Mouse (Mus musculus): ENCODE results near the gene Ccdc30. TPM values are rescaled to one million over a fixed set of nuclear protein-coding genes. Genes with fewer than 3 reads are reported as not detected.

Ccdc30 gene
- polyA plus RNA-seq (2015; fragmentation: Nextera tagmentation; extraction: Ambion mirVana) = 22.8 and 27.1 TPM in 2 replicates

DNA sequence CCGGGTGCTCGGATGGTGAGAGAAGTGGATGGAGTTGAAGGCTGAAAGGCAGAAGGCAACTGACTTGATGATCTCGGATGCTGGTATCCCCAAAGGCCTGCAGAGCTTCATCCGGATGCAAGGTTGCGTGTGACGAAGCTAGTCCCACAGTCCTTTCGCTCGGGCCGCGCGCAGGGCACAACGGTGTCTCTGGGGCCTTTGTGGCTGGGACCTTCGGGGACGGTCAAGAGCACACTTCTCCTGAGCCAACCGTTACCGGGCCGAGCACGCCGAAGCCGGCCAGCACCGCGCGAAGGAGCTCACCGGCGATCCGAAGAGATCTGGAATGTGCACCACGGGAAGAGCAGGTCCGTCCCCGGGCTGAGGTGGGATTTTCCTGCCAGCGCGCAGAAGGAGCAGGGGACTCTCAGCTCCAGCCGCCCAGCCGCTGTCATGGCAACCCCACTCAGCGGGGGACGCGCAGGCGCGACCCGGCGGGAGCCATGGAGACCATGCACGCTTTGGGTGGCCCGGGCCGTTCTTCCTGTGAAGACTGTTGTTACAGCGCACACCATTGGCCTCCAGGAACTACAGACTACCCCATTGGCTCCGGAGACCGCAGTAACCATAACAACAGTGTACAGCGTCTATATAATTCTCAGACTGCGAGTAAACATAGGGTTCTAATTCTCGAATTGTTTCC, at the start of gene Ccdc30:
Gene Ccdc30 (minus strand): TSS at position 450 of the 682 bp plus-strand sequence.
- under 1% methylated on average over 49 of the region's 49 CpGs for WGBS
- ATAC-seq = peak; percentile 100
- Histone ChIP-seq H3K9me3 (replicated peaks; ENCODE audit: control insufficient read depth, low read length, poor library complexity, severe bottlenecking) (no peaks in the 10 kb centered on the region), H3K4me2 (ENCODE audit: low read length) (peak within 1 kb of the TSS; percentile 86), H3K27me3 (ENCODE audit: control insufficient read depth, insufficient read depth, low read depth, low read length) (no peaks in the 10 kb centered on the region), H3K4me3 (ENCODE audit: low read depth, low read length) (peak within 1 kb of the TSS; percentile 78), H3K36me3 (ENCODE audit: control insufficient read depth, insufficient read depth, low read length) (no peaks in the 10 kb centered on the region; the same call in 1 of the 2 replicates), H3K9ac (ENCODE audit: low read depth, low read length) (peak within 1 kb of the TSS; percentile 81), H3K27ac (ENCODE audit: low read length) (peak within 1 kb of the TSS; percentile 85), H3K4me1 (ENCODE audit: control insufficient read depth, insufficient read depth, low read length) (peaks cover 14% of the 10 kb centered on the region; the same call in 1 of the 2 replicates)

DNA sequence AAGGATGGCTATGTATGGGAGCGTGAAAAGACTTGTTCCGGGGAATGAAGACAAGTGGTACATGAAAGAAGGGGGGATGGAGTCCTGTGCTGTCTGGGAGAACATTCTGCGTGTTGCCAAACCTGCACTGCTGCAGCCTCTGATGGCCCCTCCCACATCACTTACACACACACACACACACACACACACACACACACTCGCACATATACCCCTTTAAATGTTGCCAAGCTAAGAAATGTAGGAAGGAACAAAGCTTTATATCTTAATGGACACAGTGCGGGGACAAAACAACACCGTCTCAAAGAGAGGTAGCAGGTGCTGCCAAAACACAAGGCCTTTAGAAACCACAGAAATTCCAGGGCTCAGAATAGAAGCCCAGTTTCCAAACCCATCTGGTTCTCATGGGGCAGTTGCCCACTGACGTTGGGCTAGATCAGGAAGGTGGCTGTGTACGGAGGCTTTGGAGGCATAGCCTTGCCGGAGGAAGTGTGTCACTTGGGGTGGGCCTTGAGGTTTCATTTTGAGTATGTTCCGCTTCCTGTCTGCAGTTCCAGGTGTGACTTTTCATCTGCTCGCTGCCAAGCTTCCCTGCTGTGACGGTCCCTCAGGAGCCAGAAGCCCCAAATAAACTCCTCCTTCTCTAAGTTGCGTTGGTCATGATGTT, 48.6 kb upstream of the Ccdc30 start:
- Histone ChIP-seq H3K27ac (ENCODE audit: low read length) (peak overlapping the region; percentile 76), H3K27me3 (ENCODE audit: control insufficient read depth, insufficient read depth, low read depth, low read length) (no peaks in the 10 kb centered on the region), H3K4me1 (ENCODE audit: control insufficient read depth, insufficient read depth, low read length) (peaks cover 26% of the 10 kb centered on the region), H3K4me3 (ENCODE audit: low read depth, low read length) (no peak overlapping the region), H3K36me3 (ENCODE audit: control insufficient read depth, insufficient read depth, low read length) (peaks cover 4% of the 10 kb centered on the region), H3K4me2 (ENCODE audit: low read length) (no peak overlapping the region), H3K9me3 (replicated peaks; ENCODE audit: control insufficient read depth, low read length, poor library complexity, severe bottlenecking) (no peaks in the 10 kb centered on the region), H3K9ac (ENCODE audit: low read depth, low read length) (no peak overlapping the region)
- WGBS = 79% methylated on average over 13 of the region's 13 CpGs
- ATAC-seq = 0 out of 2 replicates have a peak, but pooled peaks have one; percentile 8

DNA sequence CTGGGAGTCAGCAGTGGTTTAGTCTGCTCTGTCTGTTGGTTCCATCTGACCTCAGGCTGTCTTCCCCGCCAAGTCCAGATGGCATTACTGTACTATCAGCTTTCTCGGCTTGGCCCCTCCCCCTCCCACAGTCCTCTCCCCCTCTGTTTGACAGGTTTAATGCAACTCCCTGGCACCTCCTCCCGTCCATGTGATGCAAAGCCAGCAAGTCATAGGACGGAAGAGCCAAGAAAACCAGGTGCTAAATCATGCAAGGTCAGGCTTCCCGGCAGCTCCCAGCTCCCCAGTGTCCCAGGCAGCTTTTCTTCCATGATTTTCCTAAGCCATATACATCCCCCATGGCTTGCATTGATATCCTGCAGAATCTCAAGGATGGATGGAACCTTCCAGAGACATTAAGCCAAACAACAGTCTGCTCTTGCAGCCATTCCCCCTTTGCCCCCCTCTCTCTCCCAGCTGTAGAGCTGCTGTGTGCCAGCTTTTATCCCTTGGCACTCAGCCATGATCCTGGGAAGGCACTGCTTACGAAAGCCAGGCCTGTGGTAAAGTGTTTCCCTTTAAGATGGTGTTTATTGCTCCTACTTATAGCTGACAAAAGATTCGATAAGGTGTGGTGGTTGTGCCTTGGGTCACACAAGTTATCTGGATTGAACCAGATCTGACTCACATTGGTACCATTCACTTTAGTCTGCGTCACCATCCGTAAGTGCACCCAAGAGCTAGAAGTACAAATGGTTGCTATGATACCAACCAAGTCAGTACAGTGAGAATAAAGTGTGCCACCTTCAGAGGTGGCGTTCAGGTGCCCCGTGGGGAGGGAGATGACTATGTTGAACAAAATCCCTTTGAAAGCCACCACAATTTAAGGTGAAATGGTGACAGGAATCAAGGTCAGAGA, 47.8 kb upstream of the Ccdc30 start:
- 0 out of 2 replicates have a peak overlapping the region, but pooled peaks have one; percentile 18 for H3K4me2 ChIP-seq (ENCODE audit: low read length)
- no peaks in the 10 kb centered on the region for H3K9me3 ChIP-seq (replicated peaks; ENCODE audit: control insufficient read depth, low read length, poor library complexity, severe bottlenecking)
- peak overlapping the region; percentile 76 for H3K27ac ChIP-seq (ENCODE audit: low read length)
- H3K4me1 ChIP-seq (ENCODE audit: control insufficient read depth, insufficient read depth, low read length) = peaks cover 26% of the 10 kb centered on the region
- 0 out of 2 replicates have a peak overlapping the region, but pooled peaks have one; percentile 31 for H3K9ac ChIP-seq (ENCODE audit: low read depth, low read length)
- 38% methylated on average over 11 of the region's 11 CpGs for WGBS
- H3K36me3 ChIP-seq (ENCODE audit: control insufficient read depth, insufficient read depth, low read length) = peaks cover 3% of the 10 kb centered on the region
- H3K4me3 ChIP-seq (ENCODE audit: low read depth, low read length) = no peak overlapping the region
- peak; percentile 65 for ATAC-seq
- H3K27me3 ChIP-seq (ENCODE audit: control insufficient read depth, insufficient read depth, low read depth, low read length) = no peaks in the 10 kb centered on the region

DNA sequence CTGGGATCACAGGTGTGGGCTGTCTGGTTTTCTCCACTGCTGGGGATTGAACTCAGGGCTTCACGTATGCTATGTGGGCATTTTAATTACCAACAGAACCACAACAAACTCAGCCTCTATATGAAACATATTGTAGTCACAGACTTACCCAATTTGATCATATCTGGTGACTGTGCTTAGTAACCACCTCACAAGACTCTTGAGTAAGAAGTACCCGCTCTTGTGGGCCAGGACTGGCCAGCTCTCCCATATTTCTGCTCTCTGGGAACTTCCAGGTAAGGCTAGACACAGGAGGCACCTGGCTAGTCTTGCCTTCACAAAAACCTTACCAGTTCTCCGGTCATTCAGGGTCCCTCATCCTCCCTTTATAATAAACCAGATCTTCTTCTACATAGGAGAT, 47.1 kb upstream of the Ccdc30 start:
- Histone ChIP-seq H3K4me3 (ENCODE audit: low read depth, low read length) (no peak overlapping the region), H3K27ac (ENCODE audit: low read length) (peak overlapping the region; percentile 76), H3K9me3 (replicated peaks; ENCODE audit: control insufficient read depth, low read length, poor library complexity, severe bottlenecking) (no peaks in the 10 kb centered on the region), H3K9ac (ENCODE audit: low read depth, low read length) (no peak overlapping the region), H3K4me1 (ENCODE audit: control insufficient read depth, insufficient read depth, low read length) (peaks cover 26% of the 10 kb centered on the region), H3K36me3 (ENCODE audit: control insufficient read depth, insufficient read depth, low read length) (0 out of 2 replicates have a peak, but pooled peaks cover 2% of the 10 kb centered on the region), H3K4me2 (ENCODE audit: low read length) (no peak overlapping the region), H3K27me3 (ENCODE audit: control insufficient read depth, insufficient read depth, low read depth, low read length) (no peaks in the 10 kb centered on the region)
- no peak for ATAC-seq
- 90% methylated on average over 3 of the region's 3 CpGs for WGBS

DNA sequence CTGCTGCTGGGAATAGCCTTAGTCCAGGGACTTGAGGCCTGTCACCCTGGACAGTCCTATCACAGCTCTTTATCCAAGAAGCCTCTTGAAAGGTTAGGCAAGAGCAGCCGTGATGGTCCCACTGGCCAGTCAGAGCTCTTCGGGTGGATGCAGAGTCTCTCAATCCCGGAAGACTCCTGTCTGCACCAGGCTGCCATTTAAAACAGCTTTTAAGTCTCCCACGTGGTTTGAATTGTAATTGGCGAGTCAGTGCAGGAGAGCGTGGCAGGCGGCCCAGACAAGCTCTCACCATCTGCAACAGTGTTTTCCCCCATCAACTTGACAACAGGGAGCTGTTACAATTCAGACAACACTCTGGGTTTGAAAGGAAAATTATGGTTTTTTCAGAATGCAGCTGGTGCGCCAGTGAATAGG, 45.4 kb upstream of the Ccdc30 start:
- H3K27me3 ChIP-seq (ENCODE audit: control insufficient read depth, insufficient read depth, low read depth, low read length) = no peaks in the 10 kb centered on the region
- peak overlapping the region; percentile 34 for H3K4me2 ChIP-seq (ENCODE audit: low read length)
- peak overlapping the region; percentile 85 for H3K27ac ChIP-seq (ENCODE audit: low read length)
- peak overlapping the region; percentile 39; the same call in 1 of the 2 replicates for H3K9ac ChIP-seq (ENCODE audit: low read depth, low read length)
- no peaks in the 10 kb centered on the region for H3K9me3 ChIP-seq (replicated peaks; ENCODE audit: control insufficient read depth, low read length, poor library complexity, severe bottlenecking)
- peaks cover 26% of the 10 kb centered on the region for H3K4me1 ChIP-seq (ENCODE audit: control insufficient read depth, insufficient read depth, low read length)
- no peak overlapping the region for H3K4me3 ChIP-seq (ENCODE audit: low read depth, low read length)
- H3K36me3 ChIP-seq (ENCODE audit: control insufficient read depth, insufficient read depth, low read length) = no peaks in the 10 kb centered on the region
- 10% methylated on average over 8 of the region's 8 CpGs for WGBS
- peak; percentile 78 for ATAC-seq

DNA sequence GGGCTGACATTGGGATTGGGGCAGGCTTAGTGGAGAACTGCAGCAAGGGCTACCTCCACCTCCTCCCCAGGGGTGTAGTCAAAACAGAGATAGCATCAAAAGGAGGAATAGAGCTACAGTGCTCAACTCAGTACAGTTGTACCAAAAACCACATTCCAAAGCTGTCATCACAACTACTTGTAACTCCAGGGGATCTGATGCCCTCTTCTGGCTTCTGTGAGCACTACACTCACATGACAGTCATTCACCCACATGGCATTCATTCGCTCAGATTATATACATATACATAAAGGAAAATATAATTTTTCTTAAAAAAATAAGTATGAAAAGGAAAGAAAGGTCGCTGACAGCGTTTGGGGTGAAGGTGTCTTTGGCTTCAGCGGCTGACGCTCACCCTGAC, 45.0 kb upstream of the Ccdc30 start:
- no peaks in the 10 kb centered on the region for H3K27me3 ChIP-seq (ENCODE audit: control insufficient read depth, insufficient read depth, low read depth, low read length)
- 61% methylated on average over 5 of the region's 5 CpGs for WGBS
- peak overlapping the region; percentile 85 for H3K27ac ChIP-seq (ENCODE audit: low read length)
- H3K4me1 ChIP-seq (ENCODE audit: control insufficient read depth, insufficient read depth, low read length) = peaks cover 26% of the 10 kb centered on the region
- no peak overlapping the region for H3K4me3 ChIP-seq (ENCODE audit: low read depth, low read length)
- H3K9ac ChIP-seq (ENCODE audit: low read depth, low read length) = peak overlapping the region; percentile 39; the same call in 1 of the 2 replicates
- H3K9me3 ChIP-seq (replicated peaks; ENCODE audit: control insufficient read depth, low read length, poor library complexity, severe bottlenecking) = no peaks in the 10 kb centered on the region
- peak; percentile 18; the same call in 1 of the 2 replicates for ATAC-seq
- no peaks in the 10 kb centered on the region for H3K36me3 ChIP-seq (ENCODE audit: control insufficient read depth, insufficient read depth, low read length)
- no peak overlapping the region; the same call in 1 of the 2 replicates for H3K4me2 ChIP-seq (ENCODE audit: low read length)

DNA sequence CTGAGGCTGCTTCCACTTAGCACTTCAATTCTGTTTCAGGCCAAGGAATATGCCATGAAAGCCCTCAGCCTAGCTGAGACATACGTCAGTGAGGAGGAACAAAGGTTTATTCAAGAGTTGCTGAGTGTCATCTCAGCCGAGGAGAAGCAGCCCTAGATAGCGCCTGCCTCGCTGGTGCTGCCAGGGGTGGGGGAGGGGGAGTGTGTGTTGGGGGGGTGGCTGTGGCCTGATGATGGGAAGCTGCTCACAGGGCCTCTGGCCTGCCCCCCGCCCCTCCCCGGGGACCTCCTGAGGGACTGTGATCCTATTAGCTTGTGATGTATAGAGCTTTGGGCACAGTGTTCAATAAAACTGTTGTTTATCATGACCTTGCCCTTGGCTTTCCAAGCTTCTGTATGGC, 38.2 kb upstream of the Ccdc30 start:
- H3K4me2 ChIP-seq (ENCODE audit: low read length) = peak overlapping the region; percentile 19; the same call in 1 of the 2 replicates
- H3K4me1 ChIP-seq (ENCODE audit: control insufficient read depth, insufficient read depth, low read length) = peaks cover 8% of the 10 kb centered on the region
- peak overlapping the region; percentile 54; the same call in 1 of the 2 replicates for H3K9ac ChIP-seq (ENCODE audit: low read depth, low read length)
- no peaks in the 10 kb centered on the region for H3K9me3 ChIP-seq (replicated peaks; ENCODE audit: control insufficient read depth, low read length, poor library complexity, severe bottlenecking)
- 8% methylated on average over 6 of the region's 6 CpGs for whole genome bisulfite sequencing
- no peaks in the 10 kb centered on the region for H3K36me3 ChIP-seq (ENCODE audit: control insufficient read depth, insufficient read depth, low read length)
- H3K27me3 ChIP-seq (ENCODE audit: control insufficient read depth, insufficient read depth, low read depth, low read length) = no peaks in the 10 kb centered on the region
- ATAC-seq = peak; percentile 78
- H3K4me3 ChIP-seq (ENCODE audit: low read depth, low read length) = no peak overlapping the region
- peak overlapping the region; percentile 53 for H3K27ac ChIP-seq (ENCODE audit: low read length)

DNA sequence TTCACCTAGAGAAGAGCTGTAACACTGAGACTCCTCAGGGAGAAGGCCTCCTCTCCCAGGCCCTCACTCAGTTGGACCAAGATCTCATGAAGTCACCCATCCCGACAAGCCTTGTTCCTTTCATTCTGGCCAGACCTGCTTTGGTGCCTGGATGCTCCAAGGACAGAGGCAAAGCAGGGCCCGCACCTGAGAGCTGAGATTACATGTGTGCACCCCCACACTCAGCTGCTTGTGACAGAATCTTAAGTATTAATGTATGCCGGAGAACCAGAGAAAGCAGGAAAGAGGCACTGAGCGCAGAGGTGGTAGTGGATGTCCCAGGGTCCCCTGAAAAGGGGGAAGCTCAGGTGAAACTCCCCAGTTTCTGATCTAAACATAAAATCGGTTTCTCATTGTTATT, 37.8 kb upstream of the Ccdc30 start:
- H3K4me2 ChIP-seq (ENCODE audit: low read length) = no peak overlapping the region
- H3K27ac ChIP-seq (ENCODE audit: low read length) = peak overlapping the region; percentile 53
- H3K27me3 ChIP-seq (ENCODE audit: control insufficient read depth, insufficient read depth, low read depth, low read length) = no peaks in the 10 kb centered on the region
- H3K9ac ChIP-seq (ENCODE audit: low read depth, low read length) = no peak overlapping the region
- H3K4me1 ChIP-seq (ENCODE audit: control insufficient read depth, insufficient read depth, low read length) = peaks cover 8% of the 10 kb centered on the region
- H3K4me3 ChIP-seq (ENCODE audit: low read depth, low read length) = no peak overlapping the region
- 55% methylated on average over 5 of the region's 5 CpGs for WGBS
- no peaks in the 10 kb centered on the region for H3K9me3 ChIP-seq (replicated peaks; ENCODE audit: control insufficient read depth, low read length, poor library complexity, severe bottlenecking)
- H3K36me3 ChIP-seq (ENCODE audit: control insufficient read depth, insufficient read depth, low read length) = no peaks in the 10 kb centered on the region
- peak; percentile 49; the same call in 1 of the 2 replicates for ATAC-seq

All from midbrain, embryonic 16.5 days (tissue).